Comparison of ENCODE assay signal across 15 mouse cellular contexts in the genomic region with DNA sequence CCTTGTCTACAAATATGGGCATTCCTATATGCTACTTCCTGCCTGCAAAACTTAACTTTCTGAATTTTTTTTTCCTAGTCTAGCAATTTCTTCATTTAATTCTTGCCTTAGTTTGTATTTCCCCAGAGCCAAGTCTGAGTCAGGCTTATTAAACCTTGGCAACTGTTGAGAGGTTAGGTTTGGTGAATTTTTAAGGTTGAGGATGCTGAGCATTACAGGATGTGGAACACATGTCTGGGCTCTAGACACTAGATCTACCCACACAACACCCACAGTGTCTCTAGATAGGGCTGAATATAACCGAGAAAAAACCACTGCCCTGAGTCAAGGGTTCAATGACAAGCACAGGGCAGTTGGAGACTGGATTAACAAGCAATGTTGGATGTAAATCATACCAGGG.
"Had no signal": no experiment of that assay in that cellular context is flagged by ENCODE, and none has a peak within 500 bp of the region (broad histone marks: within the 10 kb centered on the region; RNA-seq: fewer than 3 reads in every experiment).

No protein-coding gene starts in this region.

- H3K27me3 ChIP-seq: limb, embryonic 12.5 days; liver, embryonic 13.5 days; lung, embryonic 15.5 days; megakaryocyte, embryonic 14.5 days; midbrain, embryonic 15.5 days; neural tube, embryonic 13.5 days had no signal

- H3K4me1 ChIP-seq: limb, embryonic 12.5 days; liver, embryonic 13.5 days; lung, embryonic 15.5 days; midbrain, embryonic 15.5 days; neural tube, embryonic 13.5 days had no signal

- ATAC-seq: liver, postnatal 0 days; midbrain, embryonic 15.5 days had no signal

- H3K27ac ChIP-seq: kidney, postnatal 0 days; layer of hippocampus, adult 2 months; limb, embryonic 12.5 days; liver, embryonic 13.5 days; lung, embryonic 15.5 days; macrophage; midbrain, embryonic 15.5 days; neural tube, embryonic 13.5 days had no signal

- H3K36me3 ChIP-seq: limb, embryonic 12.5 days; liver, embryonic 13.5 days; lung, embryonic 15.5 days; midbrain, embryonic 15.5 days; neural tube, embryonic 13.5 days had no signal

- DNase-seq: kidney, postnatal 36 days; liver; liver, embryonic 13.5 days; liver, postnatal 0 days; lung, postnatal 14 days; thymus, adult 18-20 months; thymus, postnatal 25 days had no signal

- H3K4me3 ChIP-seq: layer of hippocampus, adult 2 months; limb, embryonic 12.5 days; liver, embryonic 13.5 days; lung, embryonic 15.5 days; megakaryocyte, embryonic 14.5 days; midbrain, embryonic 15.5 days; neural tube, embryonic 13.5 days had no signal
